Mouse (Mus musculus) bone marrow, adult 2 months (tissue): ENCODE results near the gene Sbsn.

Source experiments
- CTCF ChIP-seq: fragments of 200-500 bp; IDR thresholded peaks from 2 replicates; pipeline ENCODE4 v1.5.1; 2011; ENCODE audit warnings: low read length, control low read depth; ENCODE audit not compliant: control insufficient read depth, insufficient read depth
- POLR2A ChIP-seq: fragments of 200-500 bp; IDR thresholded peaks from 2 replicates; pipeline ENCODE4 v1.6.1; 2011; ENCODE audit warnings: low read depth, mild to moderate bottlenecking, control low read depth, low read length, borderline replicate concordance; ENCODE audit not compliant: control insufficient read depth

GRCm38 (mm10) chr7:30719669-30720068 is 31.6 kb upstream of the Sbsn start:
- TF ChIP-seq POLR2A: no peak
- no peak for TF ChIP-seq CTCF
